Mouse (Mus musculus) telencephalon, adult 2 months (tissue): ENCODE data around the gene Rbpj.

ENCODE experiments used
- DNase-seq: peaks from one replicate; pipeline ENCODE4 v3.0.0-alpha.2; 2011; ENCODE audit warnings: low read depth, low spot score

Rbpj gene

GRCm38 (mm10) chr5:53590875-53591682 lies 125.1 kb downstream of the Rbpj start:
- DNase-seq, result no peak

- DNase-seq, result no peak
These were observed 125.7 kb downstream of the Rbpj start for GRCm38 (mm10) chr5:53591683-53592050.

GRCm38 (mm10) chr5:53593080-53593688 lies 127.2 kb downstream of the Rbpj start:
- DNase-seq, result no peak

- no peak for DNase-seq
These were observed 128.3 kb downstream of the Rbpj start for GRCm38 (mm10) chr5:53594274-53594673.

- DNase-seq, result no peak
These were observed 132.6 kb downstream of the Rbpj start for GRCm38 (mm10) chr5:53598510-53598909.

- DNase-seq, result no peak
These were observed 133.2 kb downstream of the Rbpj start for GRCm38 (mm10) chr5:53599116-53599515.

- DNase-seq, result no peak
These were observed 136.2 kb downstream of the Rbpj start for GRCm38 (mm10) chr5:53602194-53602593.

- DNase-seq, result no peak
These were observed 139.5 kb downstream of the Rbpj start for GRCm38 (mm10) chr5:53605450-53605849.

- DNase-seq, result no peak
These were observed 141.5 kb downstream of the Rbpj start for GRCm38 (mm10) chr5:53607230-53607996.

- DNase-seq, result no peak
These were observed 152.9 kb downstream of the Rbpj start for GRCm38 (mm10) chr5:53618844-53619243.

- DNase-seq, result no peak
These were observed 166.1 kb downstream of the Rbpj start for GRCm38 (mm10) chr5:53632026-53632425.

GRCm38 (mm10) chr5:53636795-53637194 lies 170.8 kb downstream of the Rbpj start:
- DNase-seq, result no peak

- no peak for DNase-seq
These were observed 171.3 kb downstream of the Rbpj start for GRCm38 (mm10) chr5:53637206-53637605.

- no peak for DNase-seq
These were observed 172.7 kb downstream of the Rbpj start for GRCm38 (mm10) chr5:53638647-53639046.

- no peak for DNase-seq
These were observed 180.7 kb downstream of the Rbpj start for GRCm38 (mm10) chr5:53646669-53647068.

GRCm38 (mm10) chr5:53647358-53647757 lies 181.4 kb downstream of the Rbpj start:
- DNase-seq, result no peak

GRCm38 (mm10) chr5:53656596-53656995 lies 190.6 kb downstream of the Rbpj start:
- no peak for DNase-seq

- no peak for DNase-seq
These were observed 192.0 kb downstream of the Rbpj start for GRCm38 (mm10) chr5:53657925-53658324.

GRCm38 (mm10) chr5:53661508-53661907 lies 195.6 kb downstream of the Rbpj start:
- no peak for DNase-seq

GRCm38 (mm10) chr5:53662413-53662812 lies 196.5 kb downstream of the Rbpj start:
- DNase-seq, result no peak

GRCm38 (mm10) chr5:53663665-53664064 lies 197.7 kb downstream of the Rbpj start:
- no peak for DNase-seq

- DNase-seq, result no peak
These were observed 202.1 kb downstream of the Rbpj start for GRCm38 (mm10) chr5:53668021-53668420.
